In the genomic region with DNA sequence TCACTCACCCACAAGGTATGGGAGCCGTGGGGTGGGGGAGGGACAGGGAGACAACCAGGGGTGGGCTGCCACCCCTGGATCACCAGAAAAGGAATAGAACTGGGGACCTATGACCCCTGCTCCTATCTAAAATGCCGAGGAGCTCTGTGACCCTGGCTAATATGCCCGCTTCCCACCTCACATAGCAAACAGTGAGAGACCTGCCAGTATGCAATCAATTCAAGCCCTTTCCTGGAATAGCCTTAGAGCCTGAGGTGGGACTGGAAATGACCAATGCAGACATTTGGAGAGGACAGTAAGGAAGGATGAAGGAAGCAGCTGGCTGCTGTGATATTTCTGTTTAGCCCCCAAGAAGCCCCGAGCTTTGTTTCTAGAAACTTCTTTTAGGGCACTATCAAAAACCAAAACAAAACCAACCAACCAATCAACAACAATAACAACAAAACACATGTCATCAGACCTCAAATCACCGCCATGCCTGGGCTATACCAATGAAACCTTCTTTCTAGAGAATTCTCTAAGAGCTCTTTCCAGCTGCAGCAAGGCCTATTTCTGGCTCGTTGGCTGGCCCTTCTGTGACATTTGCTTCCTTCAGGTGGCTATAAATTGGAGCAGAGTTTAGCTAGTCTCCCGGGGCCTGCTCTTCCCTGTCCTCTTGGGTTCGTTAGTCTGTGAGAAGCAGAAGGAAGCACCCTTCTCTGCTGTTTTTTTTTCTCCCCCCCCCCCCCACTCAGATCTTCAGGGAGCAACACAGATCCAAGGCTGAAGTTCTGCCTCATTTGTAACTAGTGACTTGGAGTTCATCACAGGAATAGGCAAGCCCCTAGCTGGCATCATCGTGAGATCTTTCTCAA, we compare ENCODE assay signal across 15 mouse cellular contexts. TPM values are rescaled to one million over a fixed set of nuclear protein-coding genes. Genes with fewer than 3 reads are reported as not detected.
DNase-seq lines count a peak whose midpoint lies in the region; ATAC-seq and TF ChIP-seq lines count a peak whose summit lies in the region.
"Had no signal": no experiment of that assay in that cellular context is flagged by ENCODE, and none has a peak within 500 bp of the region (broad histone marks: within the 10 kb centered on the region; RNA-seq: fewer than 3 reads in every experiment).

No protein-coding gene starts in this region.

- H3K79me2 ChIP-seq in heart, adult 2 months (replicated peaks; ENCODE audit: control insufficient read depth, insufficient read depth, low read length) = no peaks in the 10 kb centered on the region

- H3K36me3 ChIP-seq in heart, adult 2 months (ENCODE audit: control insufficient read depth, insufficient read depth, low read length) = peaks cover 56% of the 10 kb centered on the region
- H3K36me3 ChIP-seq in heart, embryonic 11.5 days (ENCODE audit: control insufficient read depth, insufficient read depth, low read length) = no peaks in the 10 kb centered on the region
- no peaks in the 10 kb centered on the region for H3K36me3 ChIP-seq in liver, embryonic 16.5 days (ENCODE audit: control insufficient read depth, insufficient read depth)
- H3K36me3 ChIP-seq in heart, embryonic 13.5 days = no peaks in the 10 kb centered on the region
- no peaks in the 10 kb centered on the region for H3K36me3 ChIP-seq in stomach, embryonic 15.5 days
- H3K36me3 ChIP-seq in hindbrain, embryonic 13.5 days = no peaks in the 10 kb centered on the region
- H3K36me3 ChIP-seq: embryonic facial prominence, embryonic 12.5 days; forebrain, embryonic 15.5 days had no signal

- no peaks in the 10 kb centered on the region for H3K27me3 ChIP-seq in heart, adult 2 months (ENCODE audit: control insufficient read depth, insufficient read depth, low read length)
- no peaks in the 10 kb centered on the region for H3K27me3 ChIP-seq in heart, embryonic 11.5 days (ENCODE audit: control insufficient read depth, insufficient read depth, low read length)
- H3K27me3 ChIP-seq in liver, embryonic 16.5 days (ENCODE audit: control insufficient read depth, insufficient read depth, low read depth, low read length) = no peaks in the 10 kb centered on the region
- H3K27me3 ChIP-seq in heart, embryonic 13.5 days (replicated peaks) = no peaks in the 10 kb centered on the region
- no peaks in the 10 kb centered on the region for H3K27me3 ChIP-seq in stomach, embryonic 15.5 days (replicated peaks)
- no peaks in the 10 kb centered on the region for H3K27me3 ChIP-seq in hindbrain, embryonic 13.5 days
- H3K27me3 ChIP-seq: embryonic facial prominence, embryonic 12.5 days; forebrain, embryonic 15.5 days had no signal

- no peak for TF ChIP-seq CTCF in heart, adult 2 months (IDR thresholded peaks at IDR 0.05)

- DNase-seq in heart, adult 2 months = peak in 1 of 2 experiments; percentile 58
- no peak for DNase-seq in liver
- DNase-seq: cerebellum, postnatal 10 days; thymus, postnatal 25 days had no signal

- ATAC-seq in heart, embryonic 11.5 days (replicated peaks; ENCODE audit: insufficient number of reproducible peaks, low FRiP score, low TSS enrichment) = no peak
- ATAC-seq in liver, embryonic 16.5 days (ENCODE audit: low read depth) = no peak
- ATAC-seq in heart, embryonic 13.5 days (ENCODE audit: extremely low read depth, insufficient number of reproducible peaks, low FRiP score, low TSS enrichment) = no peak
- ATAC-seq in stomach, embryonic 15.5 days (ENCODE audit: insufficient read depth, low FRiP score, low read depth) = no peak
- no peak for ATAC-seq in activated CD4-positive, CD25-positive, alpha-beta regulatory T cell, adult 4 months
- no peak for ATAC-seq in hindbrain, embryonic 13.5 days (ENCODE audit: low FRiP score)
- ATAC-seq: forebrain, embryonic 15.5 days had no signal

- peaks cover 36% of the 10 kb centered on the region for H3K4me1 ChIP-seq in heart, adult 2 months (ENCODE audit: control insufficient read depth, insufficient read depth, low read length)
- H3K4me1 ChIP-seq in heart, embryonic 11.5 days (ENCODE audit: control insufficient read depth, insufficient read depth, low read length) = peaks cover 11% of the 10 kb centered on the region
- H3K4me1 ChIP-seq in liver, embryonic 16.5 days (ENCODE audit: control insufficient read depth, low read depth, low read length) = no peaks in the 10 kb centered on the region
- H3K4me1 ChIP-seq in heart, embryonic 13.5 days = peaks cover 54% of the 10 kb centered on the region
- no peaks in the 10 kb centered on the region for H3K4me1 ChIP-seq in stomach, embryonic 15.5 days
- H3K4me1 ChIP-seq in hindbrain, embryonic 13.5 days (replicated peaks) = 0 out of 2 replicates have a peak, but pooled peaks cover 7% of the 10 kb centered on the region
- H3K4me1 ChIP-seq: forebrain, embryonic 15.5 days had no signal

- 35% methylated on average over 9 of the region's 9 CpGs for WGBS in heart, adult 2 months
- 73% methylated on average over 9 of the region's 9 CpGs for whole genome bisulfite sequencing in heart, embryonic 11.5 days (ENCODE audit: insufficient replicate concordance)
- 52% methylated on average over 9 of the region's 9 CpGs for WGBS in liver, embryonic 16.5 days (ENCODE audit: insufficient replicate concordance)
- WGBS in heart, embryonic 13.5 days = 60% methylated on average over 9 of the region's 9 CpGs
- 67% methylated on average over 9 of the region's 9 CpGs for WGBS in stomach, embryonic 15.5 days
- WGBS in hindbrain, embryonic 13.5 days = 79% methylated on average over 9 of the region's 9 CpGs

- H3K9me3 ChIP-seq in heart, embryonic 11.5 days (replicated peaks; ENCODE audit: control insufficient read depth, low read length) = no peaks in the 10 kb centered on the region
- H3K9me3 ChIP-seq in liver, embryonic 16.5 days (replicated peaks; ENCODE audit: control insufficient read depth, low read length) = no peaks in the 10 kb centered on the region
- H3K9me3 ChIP-seq in heart, embryonic 13.5 days = no peaks in the 10 kb centered on the region
- H3K9me3 ChIP-seq in stomach, embryonic 15.5 days = no peaks in the 10 kb centered on the region
- H3K9me3 ChIP-seq in hindbrain, embryonic 13.5 days = no peaks in the 10 kb centered on the region
- H3K9me3 ChIP-seq: embryonic facial prominence, embryonic 12.5 days; forebrain, embryonic 15.5 days had no signal

- no peak overlapping the region for H3K4me2 ChIP-seq in heart, embryonic 11.5 days
- H3K4me2 ChIP-seq in liver, embryonic 16.5 days (ENCODE audit: low read depth, low read length) = no peak overlapping the region
- H3K4me2 ChIP-seq in heart, embryonic 13.5 days = no peak overlapping the region
- no peak overlapping the region for H3K4me2 ChIP-seq in stomach, embryonic 15.5 days
- H3K4me2 ChIP-seq in hindbrain, embryonic 13.5 days = no peak overlapping the region
- H3K4me2 ChIP-seq: embryonic facial prominence, embryonic 12.5 days; forebrain, embryonic 15.5 days had no signal

- intact Hi-C loops in heart, adult 2 months (cut with DNase I) = loop anchor here (1.0 kb wide), 1 partner anchor 8 kb away; no protein-coding TSS in a partner anchor

- H3K27ac ChIP-seq in heart, adult 2 months = peak overlapping the region; percentile 88
- H3K27ac ChIP-seq in heart, embryonic 11.5 days (ENCODE audit: low read depth, low read length) = no peak overlapping the region
- 0 out of 2 replicates have a peak overlapping the region, but pooled peaks have one; percentile 7 for H3K27ac ChIP-seq in liver, embryonic 16.5 days (ENCODE audit: low read length)
- H3K27ac ChIP-seq in heart, embryonic 13.5 days (replicated peaks) = peak overlapping the region; percentile 55
- peak overlapping the region; percentile 18; the same call in 1 of the 2 replicates for H3K27ac ChIP-seq in stomach, embryonic 15.5 days
- H3K27ac ChIP-seq in hindbrain, embryonic 13.5 days = no peak overlapping the region
- H3K27ac ChIP-seq: embryonic facial prominence, embryonic 12.5 days; forebrain, embryonic 15.5 days; liver, embryonic 14.5 days had no signal

- H3K4me3 ChIP-seq in heart, adult 2 months = no peak overlapping the region
- H3K4me3 ChIP-seq in heart, embryonic 11.5 days (ENCODE audit: low read depth, low read length) = no peak overlapping the region
- H3K4me3 ChIP-seq in liver, embryonic 16.5 days (ENCODE audit: low read depth, low read length) = no peak overlapping the region
- H3K4me3 ChIP-seq in heart, embryonic 13.5 days = no peak overlapping the region
- no peak overlapping the region for H3K4me3 ChIP-seq in stomach, embryonic 15.5 days (replicated peaks)
- H3K4me3 ChIP-seq in hindbrain, embryonic 13.5 days = no peak overlapping the region
- H3K4me3 ChIP-seq: embryonic facial prominence, embryonic 12.5 days; forebrain, embryonic 15.5 days had no signal

- H3K9ac ChIP-seq in heart, adult 2 months (ENCODE audit: low read depth, low read length) = peak overlapping the region; percentile 23; the same call in 1 of the 2 replicates
- no peak overlapping the region for H3K9ac ChIP-seq in heart, embryonic 11.5 days (ENCODE audit: low read depth, low read length)
- H3K9ac ChIP-seq in liver, embryonic 16.5 days (ENCODE audit: low read depth, low read length) = no peak overlapping the region
- no peak overlapping the region for H3K9ac ChIP-seq in heart, embryonic 13.5 days
- H3K9ac ChIP-seq in stomach, embryonic 15.5 days = no peak overlapping the region
- H3K9ac ChIP-seq in hindbrain, embryonic 13.5 days = no peak overlapping the region
- H3K9ac ChIP-seq: embryonic facial prominence, embryonic 12.5 days; forebrain, embryonic 15.5 days; liver, embryonic 14.5 days had no signal

- peak; percentile 31; the same call in 1 of the 2 replicates for TF ChIP-seq POLR2A in heart, adult 2 months (IDR thresholded peaks at IDR 0.05; ENCODE audit: insufficient read depth, low read depth, low read length)

- TF ChIP-seq EP300 in heart, adult 2 months (IDR thresholded peaks at IDR 0.05; ENCODE audit: insufficient read depth, low read depth, low read length) = 0 out of 2 replicates have a peak, but pooled peaks have one; percentile 20

RNA-seq across cellular contexts. Expression of a gene that starts 45.2 kb away (rescaled TPM):
- total RNA-seq in heart, adult 2 months (2021) = 10 to 100 TPM in 1 of 2 experiments, 1 to 10 TPM in 1; 9.7 to 14.4 TPM
- 5.0 and 7.8 TPM in 2 replicates for polyA plus RNA-seq in heart, adult 2 months (2012; rRNA removed)
- polyA plus RNA-seq in heart, embryonic 11.5 days (2014; fragmentation: Nextera tagmentation; extraction: Ambion mirVana) = 0.11 and 0.25 TPM in 2 replicates
- 0.21 and 0.26 TPM in 2 replicates for polyA plus RNA-seq in liver, embryonic 16.5 days (2015; fragmentation: Nextera tagmentation; extraction: Ambion mirVana)
- 0.25 and 0.31 TPM in 2 replicates for polyA plus RNA-seq in heart, embryonic 13.5 days (2015; fragmentation: Nextera tagmentation; extraction: Ambion mirVana)
- 0.57 and 0.68 TPM in 2 replicates for polyA plus RNA-seq in stomach, embryonic 15.5 days (2015; fragmentation: Nextera tagmentation; extraction: Ambion mirVana)
- not detected for polyA plus RNA-seq in activated CD4-positive, CD25-positive, alpha-beta regulatory T cell, adult 4 months (2017; shearing (Covaris generic))
- 0.64 and 0.72 TPM in 2 replicates for polyA plus RNA-seq in hindbrain, embryonic 13.5 days (2015; fragmentation: Nextera tagmentation; extraction: Ambion mirVana)
- total RNA-seq: granulocyte monocyte progenitor cell, adult 5-6 weeks had no signal
- polyA plus RNA-seq: C2C12 had no signal

Comparison
In these comparisons a context has a peak if more than half of its experiments do, and no peak if none do; other contexts are left out.
1. H3K27ac ChIP-seq: peak in heart, adult 2 months (single experiment), liver, embryonic 16.5 days (single experiment), heart, embryonic 13.5 days (single experiment) and stomach, embryonic 15.5 days (single experiment); none in heart, embryonic 11.5 days (single experiment) and hindbrain, embryonic 13.5 days (single experiment).